Mouse (Mus musculus): Measurements from ENCODE around the gene Ankar.

Ankar gene

GRCm38 (mm10) chr1:72700479-72700878 lies at the start of gene Ankar:
Ankar (minus strand) TSS chr1:72700579.
- no peak for DNase-seq

- DNase-seq = peak; percentile 64
Measured at GRCm38 (mm10) chr1:72746382-72746781, 46.0 kb upstream of the Ankar start.

- DNase-seq = no peak
Measured at GRCm38 (mm10) chr1:72744816-72745506, 44.6 kb upstream of the Ankar start.

- DNase-seq = no peak
Measured at GRCm38 (mm10) chr1:72741406-72741805, 41.0 kb upstream of the Ankar start.

- no peak for DNase-seq
Measured at GRCm38 (mm10) chr1:72739681-72740063, 39.3 kb upstream of the Ankar start.

- peak; percentile 75 for DNase-seq
Measured at GRCm38 (mm10) chr1:72738946-72739680, 38.7 kb upstream of the Ankar start.

- no peak for DNase-seq
Measured at GRCm38 (mm10) chr1:72736397-72737125, 36.2 kb upstream of the Ankar start.

GRCm38 (mm10) chr1:72733191-72733691 lies 32.9 kb upstream of the Ankar start:
- no peak for DNase-seq

- DNase-seq = no peak
Measured at GRCm38 (mm10) chr1:72730126-72730525, 29.7 kb upstream of the Ankar start.

- DNase-seq = no peak
Measured at GRCm38 (mm10) chr1:72728781-72729180, 28.4 kb upstream of the Ankar start.

GRCm38 (mm10) chr1:72725941-72726340 lies 25.6 kb upstream of the Ankar start:
- no peak for DNase-seq

- no peak for DNase-seq
Measured at GRCm38 (mm10) chr1:72724354-72724753, 24.0 kb upstream of the Ankar start.

GRCm38 (mm10) chr1:72722646-72723045 lies 22.3 kb upstream of the Ankar start:
- DNase-seq = no peak

- no peak for DNase-seq
Measured at GRCm38 (mm10) chr1:72720115-72720725, 19.8 kb upstream of the Ankar start.

GRCm38 (mm10) chr1:72718846-72719245 lies 18.5 kb upstream of the Ankar start:
- DNase-seq = no peak

- DNase-seq = no peak
Measured at GRCm38 (mm10) chr1:72717540-72717939, 17.2 kb upstream of the Ankar start.

GRCm38 (mm10) chr1:72716926-72717325 lies 16.5 kb upstream of the Ankar start:
- DNase-seq = peak; percentile 68

- no peak for DNase-seq
Measured at GRCm38 (mm10) chr1:72716421-72716820, 16.0 kb upstream of the Ankar start.

GRCm38 (mm10) chr1:72715593-72716361 lies 15.4 kb upstream of the Ankar start:
- no peak for DNase-seq

- no peak for DNase-seq
Measured at GRCm38 (mm10) chr1:72715065-72715464, 14.7 kb upstream of the Ankar start.

GRCm38 (mm10) chr1:72714547-72714946 lies 14.2 kb upstream of the Ankar start:
- no peak for DNase-seq

GRCm38 (mm10) chr1:72711684-72712083 lies 11.3 kb upstream of the Ankar start:
- DNase-seq = no peak

Data from cerebellum, adult 11 months (tissue).